Mouse (Mus musculus) C2C12 (cell line): ENCODE measurements around the gene Clmp.

Experiments
- CEBPB ChIP-seq: IDR thresholded peaks from one replicate; pipeline ENCODE4 v1.6.1; 2011; ENCODE audit warnings: low read depth, mild to moderate bottlenecking, control low read depth, moderate library complexity
- CTCF ChIP-seq: IDR thresholded peaks from one replicate; pipeline ENCODE4 v1.5.1; 2011; ENCODE audit not compliant: control insufficient read depth, insufficient read depth, insufficient read length
- MAX ChIP-seq: IDR thresholded peaks from one replicate; pipeline ENCODE4 v1.6.1; 2011; ENCODE audit warnings: mild to moderate bottlenecking, control low read depth
- MYOD1 ChIP-seq: IDR thresholded peaks from one replicate; pipeline ENCODE4 v1.6.1; 2011; ENCODE audit warnings: low read depth; ENCODE audit not compliant: control insufficient read depth, insufficient read length
- USF1 ChIP-seq: IDR thresholded peaks from one replicate; pipeline ENCODE4 v1.6.1; 2011; ENCODE audit warnings: low read depth, mild to moderate bottlenecking, control low read depth, moderate library complexity

DNA sequence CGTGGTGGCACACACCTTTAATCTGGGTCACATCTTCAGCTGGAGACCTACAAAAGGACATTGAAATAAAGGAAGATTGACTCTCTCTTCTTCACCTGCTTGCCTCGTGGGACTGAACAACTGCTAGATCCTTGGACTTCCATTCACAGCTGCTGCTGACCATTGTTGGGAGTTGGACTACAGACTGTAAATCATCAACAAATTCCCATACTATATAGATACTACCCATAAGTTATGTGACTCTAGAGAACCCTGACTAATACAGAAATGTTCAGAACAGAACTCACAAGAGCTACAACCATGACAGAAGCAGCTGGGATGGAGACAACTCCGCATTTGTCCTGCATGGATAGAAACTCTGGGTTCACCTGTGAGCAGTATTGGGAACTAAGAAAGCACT lies 15.4 kb upstream of the Clmp start, which contains the start of gene Gm21915:
- no peak for TF ChIP-seq CTCF
- no peak for TF ChIP-seq MAX
- no peak for TF ChIP-seq CEBPB
- no peak for TF ChIP-seq USF1
- no peak for TF ChIP-seq MYOD1
